Mouse (Mus musculus): ENCODE measurements around the gene Snap47. TPM values are rescaled to one million over a fixed set of nuclear protein-coding genes. Genes with fewer than 3 reads are reported as not detected.
A peak's percentile ranks its signal among the peaks of the same experiment; 100 is the strongest.

The Snap47 gene
- polyA plus RNA-seq, 1 experiment from 2014 or later: 124 TPM

GRCm38 (mm10) chr11:59471413-59472325, 20.7 kb upstream of the Snap47 start:
- ATAC-seq (ENCODE audit: low read depth) (peak; percentile 48), DNase-seq (ENCODE audit: low spot score) (peak; percentile 19)
- peak overlapping the region; percentile 94 for H3K9ac ChIP-seq (ENCODE audit: low read depth, low read length)
- peak overlapping the region; percentile 77 for H3K4me3 ChIP-seq (ENCODE audit: low read depth, low read length)
- WGBS: 8% methylated on average over 29 of the region's 37 CpGs
- peaks cover 7% of the 10 kb centered on the region for H3K4me1 ChIP-seq (ENCODE audit: control insufficient read depth, insufficient read depth, low read length)
- H3K9me3 ChIP-seq (ENCODE audit: control insufficient read depth, low read length): no peaks in the 10 kb centered on the region
- H3K27ac ChIP-seq (replicated peaks; ENCODE audit: low read depth, low read length): peak overlapping the region; percentile 82
- H3K4me2 ChIP-seq (ENCODE audit: low read depth, low read length): peak overlapping the region; percentile 73
- H3K27me3 ChIP-seq (replicated peaks; ENCODE audit: control insufficient read depth, insufficient read depth, low read length): no peaks in the 10 kb centered on the region
- H3K36me3 ChIP-seq (ENCODE audit: control insufficient read depth, insufficient read depth, low read length): no peaks in the 10 kb centered on the region

- WGBS: 98% methylated on average over 2 of the region's 2 CpGs
- Histone ChIP-seq H3K9me3 (ENCODE audit: control insufficient read depth, low read length) (peaks cover 38% of the 10 kb centered on the region), H3K27me3 (replicated peaks; ENCODE audit: control insufficient read depth, insufficient read depth, low read length) (no peaks in the 10 kb centered on the region), H3K36me3 (ENCODE audit: control insufficient read depth, insufficient read depth, low read length) (peaks cover 78% of the 10 kb centered on the region), H3K4me3 (ENCODE audit: low read depth, low read length) (no peak overlapping the region), H3K4me1 (ENCODE audit: control insufficient read depth, insufficient read depth, low read length) (no peaks in the 10 kb centered on the region), H3K4me2 (ENCODE audit: low read depth, low read length) (no peak overlapping the region), H3K27ac (replicated peaks; ENCODE audit: low read depth, low read length) (no peak overlapping the region), H3K9ac (ENCODE audit: low read depth, low read length) (no peak overlapping the region)
- DNase-seq (ENCODE audit: low spot score) (no peak), ATAC-seq (ENCODE audit: low read depth) (no peak)
Observed at GRCm38 (mm10) chr11:59460459-59460858, 9.5 kb upstream of the Snap47 start.

GRCm38 (mm10) chr11:59458973-59459372, 8.0 kb upstream of the Snap47 start:
- Histone ChIP-seq H3K9me3 (ENCODE audit: control insufficient read depth, low read length) (peaks cover 24% of the 10 kb centered on the region), H3K27ac (replicated peaks; ENCODE audit: low read depth, low read length) (peak overlapping the region; percentile 52), H3K9ac (ENCODE audit: low read depth, low read length) (no peak overlapping the region), H3K4me1 (ENCODE audit: control insufficient read depth, insufficient read depth, low read length) (no peaks in the 10 kb centered on the region), H3K27me3 (replicated peaks; ENCODE audit: control insufficient read depth, insufficient read depth, low read length) (no peaks in the 10 kb centered on the region), H3K4me2 (ENCODE audit: low read depth, low read length) (no peak overlapping the region), H3K36me3 (ENCODE audit: control insufficient read depth, insufficient read depth, low read length) (peaks cover 81% of the 10 kb centered on the region), H3K4me3 (ENCODE audit: low read depth, low read length) (no peak overlapping the region)
- 26% methylated on average over 5 of the region's 5 CpGs for WGBS
- ATAC-seq (ENCODE audit: low read depth) (peak; percentile 94), DNase-seq (ENCODE audit: low spot score) (peak; percentile 93)

GRCm38 (mm10) chr11:59456891-59457290, 5.9 kb upstream of the Snap47 start:
- H3K4me1 ChIP-seq (ENCODE audit: control insufficient read depth, insufficient read depth, low read length): no peaks in the 10 kb centered on the region
- no peak overlapping the region for H3K27ac ChIP-seq (replicated peaks; ENCODE audit: low read depth, low read length)
- H3K9ac ChIP-seq (ENCODE audit: low read depth, low read length): no peak overlapping the region
- ATAC-seq (ENCODE audit: low read depth): no peak
- H3K36me3 ChIP-seq (ENCODE audit: control insufficient read depth, insufficient read depth, low read length): peaks cover 72% of the 10 kb centered on the region
- H3K4me3 ChIP-seq (ENCODE audit: low read depth, low read length): no peak overlapping the region
- 79% methylated on average over 2 of the region's 2 CpGs for WGBS
- H3K9me3 ChIP-seq (ENCODE audit: control insufficient read depth, low read length): 0 out of 2 replicates have a peak, but pooled peaks cover 3% of the 10 kb centered on the region
- no peaks in the 10 kb centered on the region for H3K27me3 ChIP-seq (replicated peaks; ENCODE audit: control insufficient read depth, insufficient read depth, low read length)
- H3K4me2 ChIP-seq (ENCODE audit: low read depth, low read length): no peak overlapping the region
- DNase-seq (ENCODE audit: low spot score): no peak

GRCm38 (mm10) chr11:59456346-59456745, 5.4 kb upstream of the Snap47 start:
- 94% methylated on average over 2 of the region's 2 CpGs for WGBS
- 0 out of 2 replicates have a peak, but pooled peaks cover 1% of the 10 kb centered on the region for H3K9me3 ChIP-seq (ENCODE audit: control insufficient read depth, low read length)
- no peak overlapping the region for H3K9ac ChIP-seq (ENCODE audit: low read depth, low read length)
- H3K27ac ChIP-seq (replicated peaks; ENCODE audit: low read depth, low read length): no peak overlapping the region
- H3K27me3 ChIP-seq (replicated peaks; ENCODE audit: control insufficient read depth, insufficient read depth, low read length): no peaks in the 10 kb centered on the region
- H3K4me1 ChIP-seq (ENCODE audit: control insufficient read depth, insufficient read depth, low read length): no peaks in the 10 kb centered on the region; the same call in 1 of the 2 replicates
- DNase-seq (ENCODE audit: low spot score) (no peak), ATAC-seq (ENCODE audit: low read depth) (no peak)
- H3K4me3 ChIP-seq (ENCODE audit: low read depth, low read length): no peak overlapping the region
- H3K4me2 ChIP-seq (ENCODE audit: low read depth, low read length): no peak overlapping the region
- peaks cover 68% of the 10 kb centered on the region for H3K36me3 ChIP-seq (ENCODE audit: control insufficient read depth, insufficient read depth, low read length)

GRCm38 (mm10) chr11:59450230-59450771, 685 bp downstream of the Snap47 start:
- WGBS: under 1% methylated on average over 36 of the region's 38 CpGs
- ATAC-seq (ENCODE audit: low read depth) (peak; percentile 56), DNase-seq (ENCODE audit: low spot score) (peak; percentile 12)
- H3K4me3 ChIP-seq (ENCODE audit: low read depth, low read length): peak overlapping the region; percentile 66
- no peaks in the 10 kb centered on the region for H3K27me3 ChIP-seq (replicated peaks; ENCODE audit: control insufficient read depth, insufficient read depth, low read length)
- H3K4me1 ChIP-seq (ENCODE audit: control insufficient read depth, insufficient read depth, low read length): peaks cover 17% of the 10 kb centered on the region
- no peaks in the 10 kb centered on the region for H3K9me3 ChIP-seq (ENCODE audit: control insufficient read depth, low read length)
- peaks cover 33% of the 10 kb centered on the region for H3K36me3 ChIP-seq (ENCODE audit: control insufficient read depth, insufficient read depth, low read length)
- peak overlapping the region; percentile 67 for H3K27ac ChIP-seq (replicated peaks; ENCODE audit: low read depth, low read length)
- peak overlapping the region; percentile 75 for H3K9ac ChIP-seq (ENCODE audit: low read depth, low read length)
- peak overlapping the region; percentile 79 for H3K4me2 ChIP-seq (ENCODE audit: low read depth, low read length)

- ATAC-seq (ENCODE audit: low read depth) (peak; percentile 98), DNase-seq (ENCODE audit: low spot score) (peak; percentile 94)
- Histone ChIP-seq H3K27ac (replicated peaks; ENCODE audit: low read depth, low read length) (peak within 1 kb of the TSS; percentile 67), H3K36me3 (ENCODE audit: control insufficient read depth, insufficient read depth, low read length) (peaks cover 28% of the 10 kb centered on the region), H3K9me3 (ENCODE audit: control insufficient read depth, low read length) (no peaks in the 10 kb centered on the region), H3K4me2 (ENCODE audit: low read depth, low read length) (peak within 1 kb of the TSS; percentile 79), H3K27me3 (replicated peaks; ENCODE audit: control insufficient read depth, insufficient read depth, low read length) (no peaks in the 10 kb centered on the region), H3K4me3 (ENCODE audit: low read depth, low read length) (peak within 1 kb of the TSS; percentile 66), H3K4me1 (ENCODE audit: control insufficient read depth, insufficient read depth, low read length) (peaks cover 17% of the 10 kb centered on the region), H3K9ac (ENCODE audit: low read depth, low read length) (peak within 1 kb of the TSS; percentile 75)
- 0% methylated on average over 16 of the region's 40 CpGs for WGBS
Observed at GRCm38 (mm10) chr11:59449741-59450229, 1.2 kb downstream of the Snap47 start, which contains the start of gene Jmjd4. Gene Jmjd4, plus strand, starts transcription at chr11:59450045.

GRCm38 (mm10) chr11:59443102-59443501, 7.9 kb downstream of the Snap47 start:
- Histone ChIP-seq H3K4me1 (ENCODE audit: control insufficient read depth, insufficient read depth, low read length) (no peaks in the 10 kb centered on the region), H3K27me3 (replicated peaks; ENCODE audit: control insufficient read depth, insufficient read depth, low read length) (no peaks in the 10 kb centered on the region), H3K9ac (ENCODE audit: low read depth, low read length) (no peak overlapping the region), H3K9me3 (ENCODE audit: control insufficient read depth, low read length) (no peaks in the 10 kb centered on the region), H3K36me3 (ENCODE audit: control insufficient read depth, insufficient read depth, low read length) (peaks cover 15% of the 10 kb centered on the region), H3K4me3 (ENCODE audit: low read depth, low read length) (no peak overlapping the region), H3K27ac (replicated peaks; ENCODE audit: low read depth, low read length) (no peak overlapping the region), H3K4me2 (ENCODE audit: low read depth, low read length) (no peak overlapping the region)
- DNase-seq (ENCODE audit: low spot score) (no peak), ATAC-seq (ENCODE audit: low read depth) (no peak)

Measured in embryonic facial prominence, embryonic 14.5 days (tissue).